Mouse (Mus musculus) neural tube, embryonic 15.5 days (tissue): Measurements from ENCODE around the gene Nrde2. TPM values are rescaled to one million over a fixed set of nuclear protein-coding genes. Genes with fewer than 3 reads are reported as not detected.

Experiments
- ATAC-seq: fragments of 200-750 bp; cut with Nextera tagmentation; 2 replicates; pipeline ENCODE4 v1.8.0; 2017; ENCODE audit warnings: mild to moderate bottlenecking, moderate TSS enrichment, moderate library complexity; ENCODE audit not compliant: low FRiP score
- H3K27ac ChIP-seq: fragments of 300-500 bp; sonication (generic); replicated peaks from 2 replicates; pipeline ENCODE4 v1.5.1; 2015; ENCODE audit warnings: mild to moderate bottlenecking, inconsistent platforms
- H3K27me3 ChIP-seq: fragments of 300-500 bp; sonication (generic); replicated peaks from 2 replicates; pipeline ENCODE4 v1.6.1; 2015; ENCODE audit warnings: inconsistent platforms
- H3K36me3 ChIP-seq: fragments of 300-500 bp; sonication (generic); 2 replicates; pipeline ENCODE4 v1.6.1; 2015; ENCODE audit warnings: inconsistent platforms
- H3K4me1 ChIP-seq: fragments of 300-500 bp; sonication (generic); 2 replicates; pipeline ENCODE4 v1.6.1; 2015; ENCODE audit warnings: inconsistent platforms
- H3K4me2 ChIP-seq: fragments of 300-500 bp; sonication (generic); 2 replicates; pipeline ENCODE4 v1.6.1; 2015; ENCODE audit warnings: inconsistent platforms, mild to moderate bottlenecking, moderate library complexity
- H3K4me3 ChIP-seq: fragments of 300-500 bp; sonication (generic); replicated peaks from 2 replicates; pipeline ENCODE4 v1.5.1; 2015; ENCODE audit warnings: mild to moderate bottlenecking, inconsistent platforms
- H3K9ac ChIP-seq: fragments of 300-500 bp; sonication (generic); replicated peaks from 2 replicates; pipeline ENCODE4 v1.6.1; 2015; ENCODE audit warnings: mild to moderate bottlenecking, inconsistent platforms
- H3K9me3 ChIP-seq: fragments of 300-500 bp; sonication (generic); replicated peaks from 2 replicates; pipeline ENCODE4 v1.6.1; 2016; ENCODE audit warnings: inconsistent platforms
- WGBS: fragments of 180-500 bp; shearing (Covaris S2); methylation state at CpG from one replicate; pipeline ENCODE4 v1.1.7; 2015; ENCODE audit warnings: mixed read lengths; 5-methylcytosine and 5-hydroxymethylcytosine counted together
- polyA plus RNA-seq: library from polyadenylated mRNA; unstranded; fragments of >200 nt; fragmentation: Nextera tagmentation; extraction: Ambion mirVana; gene quantifications from 2 replicates; pipeline ENCODE4 v1.2.1, GENCODE M21; 2015

Nrde2 gene
- polyA plus RNA-seq, 1 experiment from 2014 or later = 10.4 TPM

GRCm38 (mm10) chr12:100079636-100080286 lies 79.7 kb downstream of the Nrde2 start:
- Histone ChIP-seq H3K27me3 (no peaks in the 10 kb centered on the region), H3K4me2 (no peak overlapping the region), H3K36me3 (no peaks in the 10 kb centered on the region), H3K27ac (no peak overlapping the region), H3K9ac (no peak overlapping the region), H3K9me3 (no peaks in the 10 kb centered on the region), H3K4me1 (no peaks in the 10 kb centered on the region), H3K4me3 (no peak overlapping the region)
- 76% methylated on average over 8 of the region's 8 CpGs for WGBS
- ATAC-seq = no peak

DNA sequence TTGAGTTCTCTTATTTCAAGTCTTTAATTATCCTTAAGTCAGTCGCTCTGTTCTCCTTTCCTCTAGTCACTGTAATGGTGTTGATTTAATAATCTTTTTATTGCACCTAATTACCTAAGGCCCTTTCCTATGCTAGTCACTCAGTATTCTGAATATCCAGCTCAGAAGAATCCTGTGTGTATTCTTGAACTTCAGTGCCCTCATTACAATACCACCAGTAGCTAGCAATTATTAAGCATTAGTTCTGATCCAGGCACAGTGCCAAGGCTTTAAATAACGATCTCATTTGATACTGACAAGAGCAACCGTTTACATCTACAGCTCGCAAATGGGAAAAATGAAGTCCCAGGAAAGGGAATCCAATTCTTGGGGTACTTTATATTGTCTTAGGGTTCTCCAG lies 83.7 kb downstream of the Nrde2 start:
- Histone ChIP-seq H3K4me3 (no peak overlapping the region), H3K4me2 (no peak overlapping the region), H3K4me1 (no peaks in the 10 kb centered on the region), H3K27me3 (no peaks in the 10 kb centered on the region), H3K9me3 (no peaks in the 10 kb centered on the region), H3K36me3 (no peaks in the 10 kb centered on the region), H3K9ac (no peak overlapping the region), H3K27ac (no peak overlapping the region)
- ATAC-seq = no peak; the same call in 1 of the 2 replicates
- 56% methylated on average over 4 of the region's 4 CpGs for WGBS

Other genes with a start within 250 kb of the Nrde2 start
- gene Kcnk13, start 195.2 kb downstream of the Nrde2 start, polyA plus RNA-seq = 0.83 and 1.1 TPM in 2 replicates
- gene Psmc1, start 49.5 kb downstream of the Nrde2 start, polyA plus RNA-seq = 280 and 292 TPM in 2 replicates
- gene Calm1, start 39.8 kb upstream of the Nrde2 start, polyA plus RNA-seq = 2,749 and 3,020 TPM in 2 replicates